Mouse (Mus musculus): ENCODE measurements around the gene Prrg2.
"Not testable (repeated sequence)": the region's sequence is repeated elsewhere in the genome, so short reads cannot be mapped to it uniquely, and the experiment has no call there.

Prrg2 gene

DNA sequence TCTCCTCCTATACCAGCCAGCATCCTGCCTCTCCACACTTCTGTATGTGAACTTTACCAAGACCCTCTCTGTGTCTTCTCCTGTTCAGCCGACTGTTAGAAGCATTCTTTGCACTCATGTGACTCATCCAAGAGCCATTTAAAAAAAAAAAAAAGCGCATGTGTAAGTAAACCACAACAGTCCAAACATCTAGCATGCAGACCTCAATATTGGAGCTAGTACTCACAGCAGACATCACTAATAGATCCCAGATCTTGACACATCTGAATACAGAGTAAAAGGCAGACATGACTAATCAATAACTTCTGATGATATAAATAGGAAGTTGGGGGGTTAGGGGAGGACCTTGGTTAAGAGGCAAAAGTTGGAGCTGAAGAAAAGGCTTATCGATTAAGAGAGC, 26.8 kb downstream of the Prrg2 start:
- no peak for DNase-seq (ENCODE audit: low read depth)

DNA sequence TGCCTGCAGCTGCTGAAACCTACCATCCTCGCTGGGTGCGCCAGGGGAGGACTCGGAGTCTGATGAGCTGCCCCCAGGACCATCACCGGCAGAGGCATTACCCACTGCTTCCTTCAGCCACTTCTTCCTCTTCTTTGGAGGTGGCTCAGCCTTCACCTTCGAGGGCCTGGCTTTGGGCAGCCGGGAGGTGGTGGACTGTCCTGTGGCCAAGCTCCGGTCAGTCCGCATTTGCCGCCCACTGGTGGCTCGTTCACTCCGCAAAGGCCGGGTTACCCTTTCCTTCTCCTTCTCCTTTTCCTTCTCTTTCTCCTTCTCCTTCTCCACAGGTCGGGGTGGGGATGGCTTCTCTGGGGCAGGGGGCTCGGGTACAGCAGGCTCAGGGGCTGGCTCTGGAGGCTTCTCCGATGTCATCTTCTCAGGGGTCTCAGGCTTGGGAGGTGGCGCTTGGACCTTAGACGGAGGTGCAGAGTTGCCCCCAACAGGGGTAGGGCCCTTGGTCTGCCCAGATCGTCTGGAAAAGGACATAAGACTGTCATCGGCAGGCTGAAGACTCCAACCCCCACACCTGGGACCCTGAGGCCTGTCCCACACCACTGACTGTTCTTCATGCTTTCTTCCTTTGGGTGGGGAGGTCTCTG, 28.6 kb downstream of the Prrg2 start:
- no peak for DNase-seq (ENCODE audit: low read depth)

DNA sequence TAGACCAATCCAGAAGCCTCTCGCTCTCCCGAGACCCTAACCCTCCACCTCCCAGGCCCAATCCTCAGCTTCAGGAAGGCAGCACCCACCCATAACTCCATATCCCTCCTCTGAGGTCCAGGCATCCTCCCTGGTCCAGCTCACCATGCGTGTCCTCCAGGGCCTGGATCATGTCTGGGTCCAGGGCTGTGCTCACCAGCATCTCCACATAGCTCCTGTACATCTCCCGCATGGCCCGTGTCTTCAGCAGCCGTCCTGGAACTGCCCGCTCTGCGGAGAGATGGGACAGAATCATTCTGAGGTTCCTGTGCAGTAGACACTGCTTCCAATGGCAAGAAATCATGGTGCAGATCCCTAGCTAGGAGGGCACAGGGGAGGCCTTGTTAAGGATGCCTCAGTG, 31.6 kb downstream of the Prrg2 start:
- no peak for DNase-seq (ENCODE audit: low read depth)

DNA sequence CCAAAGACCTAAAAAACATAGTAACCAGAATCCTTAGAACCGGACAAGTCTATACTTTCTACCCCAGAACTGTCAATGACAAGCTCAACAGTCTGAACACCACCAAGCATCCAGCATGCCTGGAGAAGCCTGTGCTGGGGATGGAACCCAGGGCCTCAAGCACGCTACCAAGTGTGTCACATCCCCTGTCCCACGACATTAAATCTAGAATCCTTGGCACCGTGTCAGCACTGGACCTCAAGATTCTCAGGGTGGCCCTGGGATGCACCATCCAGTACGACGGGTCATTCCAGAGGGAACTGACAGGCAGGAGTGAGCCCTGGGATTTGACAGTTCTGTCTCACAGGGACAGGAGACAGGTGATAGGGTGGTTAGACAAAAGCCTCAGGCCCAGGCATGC, 32.5 kb downstream of the Prrg2 start:
- DNase-seq (ENCODE audit: low read depth): no peak

DNA sequence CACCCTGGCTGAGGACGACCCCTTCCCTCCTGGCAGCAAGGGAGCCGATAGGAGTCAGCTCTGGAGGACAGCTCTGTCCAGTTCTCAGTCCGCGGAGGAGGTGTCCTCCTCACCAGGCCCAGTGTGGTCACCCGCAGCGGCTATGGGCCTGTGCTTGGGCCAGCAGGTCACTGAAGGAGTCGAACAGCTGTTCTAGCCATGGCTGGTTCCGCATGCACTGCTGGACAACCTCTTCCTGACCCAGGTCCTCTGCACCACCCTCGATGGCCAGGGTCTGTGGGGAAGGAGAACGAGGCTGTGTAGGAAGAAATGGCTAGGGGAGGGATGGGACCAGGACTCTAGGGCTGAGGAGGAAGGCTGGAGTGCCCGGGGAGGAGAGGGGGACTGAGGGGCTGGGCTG, 34.1 kb downstream of the Prrg2 start:
- DNase-seq (ENCODE audit: low read depth): no peak

DNA sequence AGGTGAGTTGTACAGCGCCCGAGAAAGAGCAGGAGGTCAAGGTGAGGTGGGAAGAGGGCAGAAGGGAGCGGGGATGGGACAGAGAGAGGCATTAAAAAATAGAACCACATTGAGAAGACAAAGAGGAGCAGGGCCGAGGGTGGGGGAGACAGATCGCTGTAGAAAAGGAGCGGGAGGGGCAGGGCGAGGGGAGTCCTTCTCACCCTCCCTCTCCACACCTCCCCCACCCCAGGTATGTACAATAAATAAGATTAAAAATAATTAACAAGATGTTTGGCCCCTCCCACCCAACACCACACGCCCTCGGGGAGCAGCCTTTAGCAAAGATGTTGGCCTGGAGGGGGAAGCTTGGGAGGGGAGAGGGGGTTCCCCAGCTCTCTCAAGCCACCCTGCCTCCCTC, 34.7 kb downstream of the Prrg2 start:
- DNase-seq (ENCODE audit: low read depth): no peak

DNA sequence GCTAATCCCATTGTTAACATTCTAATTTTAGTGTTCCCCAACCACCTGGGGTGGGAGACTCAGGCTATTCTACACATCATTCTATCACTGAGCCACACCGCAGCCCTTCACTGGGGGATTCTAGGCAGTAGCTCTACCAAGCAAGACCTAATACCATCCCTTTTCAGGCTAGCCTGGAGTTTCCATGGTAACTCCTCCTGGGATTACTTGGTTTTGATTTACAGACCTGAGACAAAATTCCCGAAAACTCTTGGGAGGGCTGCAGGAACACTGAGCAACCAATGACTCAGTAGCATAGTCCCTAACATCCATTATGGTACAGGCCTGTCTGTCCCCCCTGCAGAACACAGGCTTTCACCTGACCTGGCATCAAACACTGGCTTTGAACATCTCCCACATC, 36.2 kb downstream of the Prrg2 start:
- DNase-seq (ENCODE audit: low read depth): no peak

DNA sequence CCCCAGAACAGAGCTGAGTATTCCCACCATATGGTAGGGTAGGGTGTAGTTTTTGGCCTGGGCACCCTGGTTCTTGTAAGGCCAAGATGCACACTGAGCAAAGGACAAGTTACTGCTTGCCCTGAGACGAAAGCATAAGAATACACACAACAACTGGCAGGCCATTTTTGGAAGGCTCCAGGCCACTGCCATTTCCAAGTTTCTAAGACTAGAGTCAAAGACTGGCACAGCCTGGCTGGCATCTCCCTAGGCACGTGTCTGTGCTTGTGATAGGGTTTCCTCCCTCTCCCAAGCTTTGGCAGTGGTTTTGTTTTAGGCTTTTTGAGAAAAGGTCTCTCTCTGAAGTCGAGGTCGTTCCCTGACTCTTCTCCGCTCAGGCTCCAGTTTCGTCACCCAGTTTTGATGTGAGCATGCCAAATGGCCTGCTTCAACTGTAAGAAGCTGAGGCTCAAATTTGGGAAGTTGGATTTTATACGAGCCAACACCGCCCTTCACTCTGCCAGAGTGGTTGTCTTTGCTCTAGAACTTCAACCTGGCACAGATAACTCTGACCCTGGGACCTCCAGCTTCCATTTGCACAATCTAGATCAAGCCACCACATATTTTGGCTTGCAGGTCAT, 36.8 kb downstream of the Prrg2 start:
- DNase-seq (ENCODE audit: low read depth): no peak

DNA sequence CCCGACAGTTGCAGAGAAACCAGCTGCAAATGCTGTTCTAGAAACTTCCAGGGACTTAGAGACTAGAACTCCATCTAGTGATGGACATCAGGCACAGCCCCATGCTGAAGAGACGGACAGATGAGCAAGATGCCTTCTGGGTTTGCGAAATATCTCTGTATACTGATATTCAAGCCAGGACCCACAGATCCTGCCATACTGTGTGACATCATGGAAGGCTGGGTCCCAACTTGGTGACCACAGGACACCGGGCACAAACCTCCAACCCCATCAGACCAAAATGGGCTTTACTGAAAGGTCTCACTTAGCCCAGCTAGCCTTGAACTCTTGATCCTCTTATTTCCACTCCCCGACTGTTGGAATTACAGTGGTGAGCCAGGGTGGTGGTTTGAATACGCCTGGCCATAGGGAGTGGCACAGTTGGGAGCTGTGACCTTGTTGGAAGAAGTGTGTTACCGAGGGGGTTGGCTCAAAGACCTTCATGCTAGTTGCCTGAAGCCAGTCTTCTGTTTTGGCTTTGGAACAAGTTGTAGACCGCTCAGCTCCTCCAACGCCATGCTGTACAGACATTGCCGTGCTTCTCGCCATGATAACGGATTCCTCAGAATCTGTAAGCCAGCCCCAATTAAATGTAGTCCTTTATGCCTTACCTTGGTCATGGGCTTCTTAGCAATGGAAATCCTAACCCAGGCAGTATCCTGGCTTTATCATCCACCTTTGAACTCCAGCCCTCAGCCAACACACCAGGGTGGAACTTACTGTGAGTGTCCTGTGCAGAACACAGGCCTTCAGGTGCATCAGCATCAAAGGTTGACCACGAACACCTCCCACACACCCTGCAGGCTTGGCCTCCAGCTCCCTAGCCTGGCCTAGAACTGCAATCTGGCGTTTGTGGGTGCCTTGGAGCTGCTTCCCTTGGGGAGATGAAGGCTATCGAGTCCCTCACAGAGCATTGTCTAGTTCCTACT, 37.9 kb downstream of the Prrg2 start:
- no peak for DNase-seq (ENCODE audit: low read depth)

DNA sequence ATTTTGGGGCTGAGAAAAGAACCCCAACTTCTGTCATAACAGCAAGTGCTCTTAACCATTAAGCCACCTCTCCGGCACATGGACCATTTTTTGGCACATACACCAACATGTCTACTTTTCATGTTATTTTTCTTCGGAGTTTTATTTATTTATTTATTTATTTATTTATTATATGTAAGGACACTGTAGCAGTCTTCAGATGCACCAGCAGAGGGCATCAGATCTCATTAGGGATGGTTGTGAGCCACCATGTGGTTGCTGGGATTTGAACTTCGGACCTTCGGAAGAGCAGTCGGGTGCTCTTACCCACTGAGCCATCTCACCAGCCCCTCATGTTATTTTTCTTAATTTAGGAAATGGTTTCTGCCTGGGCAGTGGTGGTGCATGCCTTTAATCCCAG, 38.8 kb downstream of the Prrg2 start:
- DNase-seq (ENCODE audit: low read depth): not testable (repeated sequence)

DNA sequence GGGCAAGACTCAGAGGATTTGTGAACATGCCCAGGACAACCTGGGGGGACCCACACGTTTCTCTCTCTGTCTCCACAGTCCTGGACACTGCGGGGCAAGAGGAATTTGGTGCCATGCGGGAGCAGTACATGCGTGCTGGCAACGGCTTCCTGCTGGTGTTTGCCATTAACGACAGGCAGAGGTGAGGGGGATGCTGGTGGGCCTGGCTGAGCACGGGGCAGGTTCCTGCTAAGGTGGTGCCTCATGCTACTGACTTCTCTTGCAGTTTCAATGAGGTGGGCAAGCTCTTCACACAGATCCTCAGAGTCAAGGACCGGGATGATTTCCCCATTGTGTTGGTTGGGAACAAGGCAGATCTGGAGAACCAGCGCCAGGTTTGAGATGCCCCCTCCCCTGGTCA, 42.3 kb downstream of the Prrg2 start:
- DNase-seq (ENCODE audit: low read depth): no peak

DNA sequence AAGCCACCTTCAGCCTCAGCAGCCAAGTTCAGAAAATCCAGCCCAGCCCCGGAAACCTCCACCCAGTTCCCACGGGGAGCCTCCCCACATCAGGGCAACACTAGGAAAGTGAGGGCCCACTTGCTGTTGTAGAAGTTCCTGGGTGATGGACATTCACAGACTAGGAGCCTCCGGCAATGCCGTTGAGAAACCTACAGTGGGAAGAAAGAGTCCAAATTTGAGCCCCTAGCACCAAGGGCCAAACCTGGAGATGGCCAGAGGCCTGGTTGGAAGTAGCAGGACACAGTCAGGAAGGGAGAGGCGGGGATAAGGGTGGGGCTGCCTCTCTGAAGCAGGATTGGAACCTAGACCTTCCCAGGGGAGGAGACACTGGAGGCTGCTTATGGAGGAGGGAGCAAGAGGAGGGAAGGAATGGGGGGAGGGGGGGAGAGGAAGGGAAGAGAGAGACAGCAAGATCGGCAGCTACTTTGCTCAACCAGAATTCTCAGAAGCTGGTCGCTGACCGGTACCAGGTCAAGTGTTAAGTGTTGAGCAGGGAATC, 43.4 kb downstream of the Prrg2 start:
- peak; percentile 87 for DNase-seq (ENCODE audit: low read depth)

DNA sequence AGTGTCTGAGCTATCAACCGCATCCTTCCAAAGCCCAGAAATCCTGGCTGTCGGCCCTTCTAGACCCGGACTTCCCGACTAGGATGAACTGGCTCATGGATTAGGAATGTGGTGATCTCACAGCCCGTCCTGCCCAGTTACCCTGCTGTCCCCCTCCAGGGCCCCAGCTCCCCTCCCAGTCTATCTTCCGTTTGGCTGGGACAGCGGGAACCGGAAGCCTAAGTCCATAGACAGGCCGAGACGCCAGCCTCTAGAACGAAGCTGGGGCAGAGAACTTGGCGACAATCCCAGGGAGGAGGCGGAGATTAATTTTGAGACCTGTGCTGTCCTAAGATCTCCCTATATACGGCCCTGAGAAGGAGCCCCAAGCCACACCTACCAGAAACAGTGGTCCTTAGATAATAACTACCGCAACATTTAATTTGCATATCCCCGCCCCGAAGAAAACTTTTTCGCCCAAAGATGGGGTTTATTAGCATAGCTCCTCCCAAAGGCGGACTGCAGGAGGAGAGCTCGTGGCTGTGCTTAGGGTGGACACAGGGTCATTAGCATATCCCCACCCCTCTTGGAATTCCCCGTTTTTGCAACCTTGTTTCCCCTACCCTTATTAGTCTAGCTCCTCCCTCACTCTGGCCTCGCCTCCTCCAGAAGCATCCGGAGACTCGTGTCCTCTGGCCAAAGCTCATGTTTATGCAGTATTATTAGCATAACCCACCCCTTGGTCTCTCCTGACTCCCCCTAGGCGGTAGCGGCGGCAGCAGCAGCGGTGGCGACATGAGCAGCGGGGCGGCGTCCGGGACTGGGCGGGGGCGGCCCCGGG, 45.0 kb downstream of the Prrg2 start, which contains the start of gene Rras:
TSS of gene Rras (plus strand) at position 720 of the 820 bp plus-strand sequence.
- peak; percentile 100 for DNase-seq (ENCODE audit: low read depth)

DNA sequence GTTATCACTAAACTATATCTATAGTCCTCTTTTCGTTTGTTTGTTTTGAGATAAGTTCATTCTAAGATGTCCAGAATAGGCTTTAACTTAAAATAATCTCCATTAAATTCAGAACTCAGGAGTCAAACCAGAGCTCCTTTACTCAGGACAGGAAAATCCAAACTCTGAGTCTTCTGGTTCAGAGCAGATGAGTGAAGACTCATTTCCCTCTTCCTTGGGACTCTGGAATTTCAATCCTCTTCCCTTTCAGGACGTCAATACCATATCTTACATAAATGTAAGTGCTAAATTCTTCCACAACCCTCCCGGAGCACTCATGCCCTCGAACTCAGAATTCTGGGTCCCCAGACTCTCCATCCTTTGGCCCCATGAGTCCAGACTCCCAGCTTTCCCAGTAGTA, 45.7 kb downstream of the Prrg2 start:
- no peak for DNase-seq (ENCODE audit: low read depth)

DNA sequence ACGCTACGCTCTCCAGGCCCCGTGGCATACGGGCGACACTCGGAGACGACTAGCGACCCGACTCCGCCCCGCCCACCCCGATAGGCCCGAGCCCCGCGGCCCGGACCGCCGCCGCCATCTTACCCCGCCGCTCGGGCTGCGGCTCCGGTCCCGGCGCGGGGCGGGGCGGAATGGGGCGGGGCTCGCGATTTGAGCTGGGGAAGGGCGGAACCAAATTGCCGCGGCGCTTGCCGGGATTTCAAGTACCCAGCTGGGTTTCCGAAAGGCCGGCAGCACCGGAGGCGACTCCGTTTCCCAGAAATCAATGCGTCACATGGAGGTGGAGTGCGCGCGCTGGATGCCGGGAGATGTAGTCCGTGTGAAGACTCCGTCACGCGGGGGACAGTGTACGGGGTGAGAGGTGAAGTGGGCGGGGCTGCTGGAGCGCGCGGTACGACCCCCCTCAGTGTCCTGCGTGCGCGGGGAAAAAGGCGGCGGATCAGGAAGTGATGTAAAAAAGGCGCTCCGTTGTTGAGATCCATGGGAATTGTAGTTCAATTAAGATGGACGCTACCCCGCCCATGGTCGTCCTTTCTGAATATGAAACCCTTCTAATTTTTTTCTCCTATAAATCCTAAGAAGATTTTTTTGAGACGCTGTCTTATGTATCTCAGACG, 46.4 kb downstream of the Prrg2 start, which contains the start of gene Scaf1:
TSS of gene Scaf1 (minus strand) at position 407 of the 656 bp plus-strand sequence.
- DNase-seq (ENCODE audit: low read depth): peak; percentile 99

DNA sequence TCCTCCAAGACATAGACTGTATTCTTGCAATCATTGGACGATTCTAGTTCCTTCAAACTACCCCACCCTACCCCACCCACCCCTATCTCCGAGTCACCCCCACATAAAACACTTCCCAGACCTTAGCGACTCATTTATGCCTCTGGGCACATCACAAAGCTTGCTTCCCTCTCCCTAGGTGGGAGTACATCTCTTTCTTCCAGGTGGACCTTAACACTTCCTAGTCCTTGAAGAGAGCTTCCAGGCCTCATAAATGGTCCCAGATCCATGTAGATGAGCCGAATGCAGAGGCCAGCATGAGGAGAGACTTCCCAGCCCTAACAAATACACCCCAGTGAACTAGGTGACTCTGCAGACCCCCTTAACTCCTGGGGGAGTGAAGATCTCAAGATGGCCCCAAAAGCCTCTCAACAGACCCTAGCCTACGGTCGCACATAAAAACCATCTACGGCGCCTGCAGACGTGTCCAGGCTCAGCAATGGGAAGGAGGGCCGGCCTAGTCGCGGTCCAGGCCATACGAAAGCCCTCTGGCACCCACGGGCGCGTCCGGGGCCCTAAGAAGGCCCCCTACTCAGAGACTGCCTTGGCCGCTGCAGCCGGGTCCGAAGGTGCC, 47.0 kb downstream of the Prrg2 start:
- DNase-seq (ENCODE audit: low read depth): no peak

DNA sequence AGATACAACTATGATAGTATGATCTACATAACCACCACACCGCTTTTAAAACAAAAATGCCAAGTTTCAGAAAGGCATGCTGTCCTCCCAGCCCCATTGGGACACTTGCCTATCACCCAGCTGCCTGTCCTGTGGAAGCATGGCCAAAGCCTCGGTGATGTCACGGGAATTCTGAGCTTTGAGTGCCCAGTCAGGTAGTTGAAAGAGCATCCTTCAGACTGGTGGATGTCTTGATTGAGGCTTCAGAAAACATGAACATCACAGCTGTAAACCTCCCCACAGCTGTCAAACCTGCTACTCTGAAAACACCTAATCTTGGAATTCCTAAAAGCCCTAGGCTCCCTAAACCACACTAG, 48.4 kb downstream of the Prrg2 start:
- no peak for DNase-seq (ENCODE audit: low read depth)

DNA sequence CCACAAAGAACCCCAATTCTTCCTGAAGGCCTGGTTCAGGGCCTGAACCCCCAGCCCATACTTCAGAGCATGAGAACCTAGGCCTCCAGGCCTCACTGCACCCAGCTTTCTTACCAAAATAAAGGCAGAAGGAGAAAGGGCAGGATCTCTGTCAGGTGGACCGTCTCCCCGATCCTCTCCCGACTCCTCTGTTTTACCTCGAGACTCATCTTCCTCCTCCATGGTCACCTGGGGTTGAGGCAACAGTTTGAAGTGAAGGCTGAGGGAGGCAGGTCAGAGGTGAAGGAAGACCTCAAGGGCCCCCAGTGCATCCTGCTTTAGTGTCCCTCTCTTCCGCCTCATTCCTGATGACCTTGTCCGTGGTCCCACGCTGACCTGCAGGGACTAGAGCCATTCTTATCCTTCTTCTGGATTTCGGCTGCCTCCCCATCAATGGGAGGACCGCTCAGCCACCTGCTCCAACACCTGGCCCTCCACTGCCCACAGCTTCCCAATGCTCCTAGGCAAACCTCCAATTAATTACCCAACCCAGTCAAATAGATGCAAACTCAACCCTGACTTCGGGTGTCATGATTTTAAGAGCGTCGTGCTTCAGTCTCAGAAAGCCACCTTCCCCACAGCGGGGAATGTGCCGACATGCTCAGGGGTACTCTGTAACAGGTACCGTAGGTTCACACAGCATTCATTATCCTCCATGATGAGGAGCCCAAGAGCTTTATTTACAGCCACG, 48.9 kb downstream of the Prrg2 start:
- no peak for DNase-seq (ENCODE audit: low read depth)

DNA sequence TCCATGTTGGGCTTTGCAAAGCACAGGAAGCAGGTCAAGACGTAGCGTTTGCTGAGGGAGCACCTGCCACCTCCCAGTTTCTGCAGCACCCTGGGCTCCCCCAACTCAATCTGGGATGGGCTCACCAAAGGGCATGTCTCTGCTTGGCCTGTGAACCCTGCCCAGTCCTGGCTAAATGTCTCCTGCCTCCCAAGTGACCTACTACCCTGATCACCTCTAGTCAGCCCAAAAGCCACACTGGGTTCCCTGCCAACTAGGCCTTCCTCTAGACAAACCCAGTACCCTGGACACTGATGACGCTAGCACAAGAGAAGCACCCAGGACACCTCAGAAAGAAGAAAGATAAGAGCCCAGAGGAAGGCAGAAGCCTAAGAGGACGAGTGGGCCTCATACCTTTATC, 49.7 kb downstream of the Prrg2 start:
- no peak for DNase-seq (ENCODE audit: low read depth)

DNA sequence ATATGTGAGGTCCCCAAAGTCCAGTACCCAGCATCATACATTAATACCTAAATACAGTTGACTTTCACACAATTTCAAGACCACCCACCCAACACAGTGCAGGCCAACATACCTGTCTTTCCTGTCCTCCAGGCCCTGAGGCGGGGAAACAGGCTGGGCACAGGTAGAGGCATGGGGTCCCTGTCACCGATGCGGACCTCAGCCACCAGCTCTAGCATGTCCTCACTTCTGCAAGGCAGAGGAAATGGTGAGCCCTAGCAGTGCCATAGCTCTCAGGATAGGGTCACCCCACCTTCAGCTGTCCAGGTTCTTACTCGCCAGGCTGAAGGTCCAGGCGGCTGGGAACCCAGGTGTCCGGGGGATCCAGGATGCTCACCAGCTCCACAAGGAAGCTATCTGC, 50.5 kb downstream of the Prrg2 start:
- no peak for DNase-seq (ENCODE audit: low read depth)
